Mouse (Mus musculus): ENCODE measurements around the gene BC117090. TPM values are rescaled to one million over a fixed set of nuclear protein-coding genes. Genes with fewer than 3 reads are reported as not detected.
"Not testable (repeated sequence)": the region's sequence is repeated elsewhere in the genome, so short reads cannot be mapped to it uniquely, and the experiment has no call there.

BC117090 gene
- polyA plus RNA-seq, 1 experiment from 2014 or later, result 4.2 TPM

- peak; percentile 39; the same call in 1 of the 2 replicates for TF ChIP-seq EP300 (IDR thresholded peaks at IDR 0.05; ENCODE audit: low read depth)
- H3K9ac ChIP-seq (replicated peaks); H3K4me1 ChIP-seq (ENCODE audit: insufficient read depth); H3K4me2 ChIP-seq (ENCODE audit: low read depth, low read length); H3K4me3 ChIP-seq (ENCODE audit: low read depth, low read length); H3K27me3 ChIP-seq (ENCODE audit: insufficient read depth, low read length); H3K9me3 ChIP-seq (ENCODE audit: low read length); H3K36me3 ChIP-seq (replicated peaks; ENCODE audit: insufficient read depth, low read length): not testable (repeated sequence)
- 60% methylated on average over 4 of the region's 4 CpGs for WGBS (ENCODE audit: insufficient replicate concordance)
- DNase-seq (peak; percentile 29), ATAC-seq (0 out of 2 replicates have a peak, but pooled peaks have one; percentile 35)
- peak within 1 kb of the TSS; percentile 44 for H3K27ac ChIP-seq (ENCODE audit: low read depth)
Measured at GRCm38 (mm10) chr16:36276796-36277195, 57.3 kb downstream of the BC117090 start, which contains the start of gene Stfa1. Gene Stfa1 (plus strand): TSS chr16:36276951.

Other genes with a start within 250 kb of the BC117090 start
- not detected in 2 replicates for gene Csta1, start 203.1 kb downstream of the BC117090 start, polyA plus RNA-seq (2015; fragmentation: Nextera tagmentation; extraction: Ambion mirVana)
- gene Stfa2l1, start 177.5 kb downstream of the BC117090 start, polyA plus RNA-seq (2015; fragmentation: Nextera tagmentation; extraction: Ambion mirVana), result 245 and 249 TPM in 2 replicates
- 589 and 613 TPM in 2 replicates for gene Gm5483, start 150.1 kb downstream of the BC117090 start, polyA plus RNA-seq (2015; fragmentation: Nextera tagmentation; extraction: Ambion mirVana)
- 9.4 and 11.8 TPM in 2 replicates for gene Gm5416, start 123.9 kb downstream of the BC117090 start, polyA plus RNA-seq (2015; fragmentation: Nextera tagmentation; extraction: Ambion mirVana)
- 103 and 110 TPM in 2 replicates for gene 2010005H15Rik, start 112.9 kb downstream of the BC117090 start, polyA plus RNA-seq (2015; fragmentation: Nextera tagmentation; extraction: Ambion mirVana)
- gene Stfa1, start 57.4 kb downstream of the BC117090 start, polyA plus RNA-seq (2015; fragmentation: Nextera tagmentation; extraction: Ambion mirVana), result 1,279 and 1,387 TPM in 2 replicates
- 1,035 and 1,094 TPM in 2 replicates for gene BC100530, start 33.4 kb upstream of the BC117090 start, polyA plus RNA-seq (2015; fragmentation: Nextera tagmentation; extraction: Ambion mirVana)
- gene Stfa2, start 74.1 kb upstream of the BC117090 start, polyA plus RNA-seq (2015; fragmentation: Nextera tagmentation; extraction: Ambion mirVana), result 154 and 162 TPM in 2 replicates
- 213 and 228 TPM in 2 replicates for gene Stfa3, start 121.1 kb upstream of the BC117090 start, polyA plus RNA-seq (2015; fragmentation: Nextera tagmentation; extraction: Ambion mirVana)
- 0.04 TPM in 1 of 2 replicates, not detected in the other for gene Casr, start 227.8 kb upstream of the BC117090 start, polyA plus RNA-seq (2015; fragmentation: Nextera tagmentation; extraction: Ambion mirVana)